Mouse (Mus musculus): Measurements from ENCODE around the gene Ccr10. TPM values are rescaled to one million over a fixed set of nuclear protein-coding genes. Genes with fewer than 3 reads are reported as not detected.

Gene Ccr10
- total RNA-seq, 2 experiments from 2014 or later: not detected

DNA sequence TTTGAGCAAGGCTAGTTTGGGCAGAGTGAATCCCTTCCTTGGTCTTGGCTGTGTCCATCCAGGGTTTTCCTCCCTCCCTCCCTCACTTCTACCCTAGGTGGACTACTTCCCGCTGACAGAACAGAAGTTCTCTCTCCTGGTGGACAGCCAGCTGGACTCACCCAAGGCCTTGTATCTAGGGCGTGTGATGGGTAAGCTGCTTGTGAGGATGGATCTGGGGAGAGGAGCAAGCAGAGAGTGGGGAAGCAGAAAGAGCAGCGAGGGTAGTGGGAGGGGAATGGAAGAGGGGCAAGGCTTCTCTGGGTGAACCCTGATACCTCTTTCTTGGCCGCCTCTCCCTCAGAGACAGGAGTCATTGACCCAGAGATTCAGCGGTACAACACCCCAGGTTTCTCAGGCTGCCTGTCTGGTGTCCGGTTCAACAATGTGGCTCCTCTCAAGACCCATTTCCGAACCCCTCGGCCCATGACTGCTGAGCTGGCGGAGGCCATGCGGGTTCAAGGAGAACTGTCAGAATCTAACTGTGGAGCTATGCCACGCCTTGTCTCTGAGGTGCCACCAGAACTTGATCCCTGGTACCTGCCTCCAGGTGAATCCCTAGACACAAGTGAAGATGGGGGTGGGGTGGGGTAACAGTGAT, 13.0 kb upstream of the Ccr10 start:
- no peak for DNase-seq

DNA sequence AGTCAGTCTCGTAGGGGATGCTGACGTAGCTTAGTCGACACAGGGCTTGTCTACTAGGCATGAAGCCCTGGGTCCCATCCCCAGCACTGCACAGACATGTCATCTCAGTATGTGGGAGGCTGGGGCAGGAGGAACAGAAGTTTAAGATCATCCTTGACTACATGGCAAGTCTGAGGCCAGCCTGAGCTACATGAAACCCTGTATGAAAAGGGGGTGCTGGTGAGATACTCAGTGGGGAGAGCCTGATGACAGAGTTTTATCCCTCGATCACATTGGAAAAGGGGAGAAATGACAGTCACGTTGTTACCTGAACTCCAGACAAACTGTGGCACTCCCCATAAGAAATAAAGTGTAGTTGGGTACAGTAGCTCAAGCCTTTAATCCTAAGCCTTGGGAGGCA, 12.3 kb upstream of the Ccr10 start:
- DNase-seq: no peak

- DNase-seq: no peak
These were observed 11.4 kb upstream of the Ccr10 start for GRCm38 (mm10) chr11:101186526-101187247.

DNA sequence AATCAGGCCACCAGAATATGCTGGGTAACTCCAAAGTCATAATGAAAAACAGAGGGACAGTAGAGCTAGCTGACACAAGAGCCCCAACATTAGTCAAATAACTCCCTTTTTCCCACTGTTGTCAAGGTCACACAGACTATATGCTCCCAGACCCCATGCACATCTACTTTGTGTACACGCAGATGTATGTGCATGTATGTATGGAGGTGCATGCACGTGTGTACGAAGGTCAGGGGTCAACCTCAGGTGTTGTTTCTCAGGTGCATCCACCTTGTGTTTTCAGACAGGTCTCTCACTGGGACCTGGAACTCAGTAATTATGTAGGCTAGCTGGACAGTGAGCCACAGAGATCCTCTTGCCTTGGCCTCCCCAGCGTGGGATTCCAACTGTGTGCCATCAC, 10.2 kb upstream of the Ccr10 start:
- no peak for DNase-seq

GRCm38 (mm10) chr11:101184984-101185383, 9.7 kb upstream of the Ccr10 start:
- no peak for DNase-seq

- no peak for DNase-seq
These were observed 7.7 kb upstream of the Ccr10 start for GRCm38 (mm10) chr11:101182771-101183517.

DNA sequence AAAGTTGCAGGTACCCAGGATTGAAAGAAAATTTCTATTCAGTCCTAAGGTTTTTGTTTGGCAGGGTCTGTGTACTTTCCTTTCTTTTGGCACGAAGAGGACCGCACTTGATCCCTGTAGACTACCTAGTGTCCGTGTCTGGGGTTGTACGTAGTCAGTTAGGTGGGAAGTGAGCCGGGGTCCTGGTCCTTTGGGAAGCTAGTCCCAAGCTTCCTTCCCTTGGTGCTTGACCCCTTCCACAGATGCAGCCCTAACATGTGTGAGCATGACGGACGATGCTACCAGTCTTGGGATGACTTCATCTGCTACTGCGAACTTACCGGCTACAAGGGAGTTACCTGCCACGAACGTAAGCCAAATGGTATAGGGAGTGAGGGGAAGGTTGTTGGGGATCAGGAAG, 6.7 kb upstream of the Ccr10 start:
- DNase-seq: no peak

DNA sequence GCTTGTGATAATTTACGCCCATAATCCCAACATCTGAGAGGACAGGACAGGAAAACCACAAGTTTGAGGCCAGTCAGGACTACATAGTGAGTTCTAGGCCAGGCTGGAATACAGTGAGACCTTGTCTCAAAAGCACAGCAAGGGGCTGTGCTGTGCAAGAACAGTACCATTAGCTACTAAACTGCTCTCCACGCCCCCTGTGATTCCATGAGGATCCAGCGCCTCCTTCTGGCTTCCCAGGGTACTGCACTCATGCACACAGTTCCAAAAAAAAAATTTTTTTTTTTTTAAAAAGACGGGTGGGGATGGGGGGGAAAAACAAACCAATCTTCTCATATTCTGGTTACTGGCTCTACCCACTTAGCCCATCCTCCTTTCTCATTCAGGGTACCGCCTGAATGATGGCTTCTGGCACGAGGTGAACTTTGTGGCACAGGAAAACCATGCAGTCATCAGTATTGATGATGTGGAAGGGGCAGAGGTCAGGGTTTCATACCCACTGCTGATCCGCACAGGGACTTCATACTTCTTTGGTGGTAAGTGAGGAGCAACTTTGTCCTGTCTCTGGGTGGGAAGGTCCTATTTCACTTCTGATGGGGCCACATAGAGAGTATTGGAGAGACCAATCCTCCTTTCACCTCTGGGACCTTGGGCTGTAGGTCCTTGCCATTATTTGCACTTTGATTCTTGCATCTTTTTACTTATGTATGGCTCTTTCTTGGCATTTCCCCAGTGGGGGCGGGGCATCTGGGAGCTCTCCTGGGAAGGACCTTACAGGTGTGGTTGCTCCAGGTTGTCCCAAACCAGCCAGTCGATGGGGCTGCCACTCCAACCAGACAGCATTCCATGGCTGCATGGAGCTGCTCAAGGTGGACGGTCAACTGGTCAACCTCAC, 5.8 kb upstream of the Ccr10 start:
- no peak for DNase-seq

GRCm38 (mm10) chr11:101180261-101180660, 5.0 kb upstream of the Ccr10 start:
- DNase-seq: no peak

- DNase-seq: no peak
These were observed 4.1 kb upstream of the Ccr10 start for GRCm38 (mm10) chr11:101179306-101179705.

DNA sequence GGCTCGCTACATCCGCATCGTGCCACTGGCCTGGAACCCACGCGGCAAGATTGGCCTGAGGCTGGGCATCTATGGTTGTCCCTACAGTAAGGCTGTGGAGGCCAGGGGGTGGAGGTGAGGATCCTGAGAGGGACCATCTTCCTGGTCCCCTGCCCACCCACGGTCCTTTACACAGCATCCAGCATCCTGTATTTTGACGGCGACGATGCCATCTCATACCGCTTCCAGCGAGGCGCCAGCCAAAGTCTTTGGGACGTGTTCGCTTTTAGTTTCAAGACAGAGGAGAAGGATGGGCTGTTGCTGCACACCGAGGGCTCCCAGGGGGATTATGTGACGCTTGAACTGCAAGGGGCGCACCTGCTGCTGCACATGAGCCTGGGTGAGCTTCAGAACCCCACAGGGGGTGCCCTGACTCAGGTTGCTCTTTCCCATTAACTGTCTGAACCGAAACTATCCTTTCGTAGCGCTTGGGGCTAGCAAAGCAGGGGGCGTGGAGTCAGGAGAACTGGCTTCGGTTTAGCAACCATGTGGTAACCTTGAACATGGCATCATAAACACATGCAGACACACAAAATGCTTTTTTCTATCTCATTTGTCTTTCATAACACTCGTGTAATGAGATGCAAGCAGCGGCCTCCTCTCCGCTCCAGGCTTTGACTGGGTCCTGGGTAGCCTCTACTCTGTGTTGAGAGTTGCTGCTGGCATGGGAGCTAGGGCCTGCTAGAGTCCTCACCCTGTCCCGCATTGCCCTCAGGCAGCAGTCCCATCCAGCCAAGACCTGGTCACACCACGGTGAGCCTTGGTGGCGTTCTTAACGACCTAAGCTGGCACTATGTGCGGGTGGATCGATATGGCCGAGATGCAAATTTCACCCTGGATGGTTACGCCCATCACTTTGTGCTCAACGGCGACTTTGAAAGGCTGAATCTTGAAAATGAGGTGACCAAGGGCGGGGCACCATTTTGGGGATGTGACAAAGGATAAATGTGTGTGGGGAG, 3.1 kb upstream of the Ccr10 start:
- no peak for DNase-seq

DNA sequence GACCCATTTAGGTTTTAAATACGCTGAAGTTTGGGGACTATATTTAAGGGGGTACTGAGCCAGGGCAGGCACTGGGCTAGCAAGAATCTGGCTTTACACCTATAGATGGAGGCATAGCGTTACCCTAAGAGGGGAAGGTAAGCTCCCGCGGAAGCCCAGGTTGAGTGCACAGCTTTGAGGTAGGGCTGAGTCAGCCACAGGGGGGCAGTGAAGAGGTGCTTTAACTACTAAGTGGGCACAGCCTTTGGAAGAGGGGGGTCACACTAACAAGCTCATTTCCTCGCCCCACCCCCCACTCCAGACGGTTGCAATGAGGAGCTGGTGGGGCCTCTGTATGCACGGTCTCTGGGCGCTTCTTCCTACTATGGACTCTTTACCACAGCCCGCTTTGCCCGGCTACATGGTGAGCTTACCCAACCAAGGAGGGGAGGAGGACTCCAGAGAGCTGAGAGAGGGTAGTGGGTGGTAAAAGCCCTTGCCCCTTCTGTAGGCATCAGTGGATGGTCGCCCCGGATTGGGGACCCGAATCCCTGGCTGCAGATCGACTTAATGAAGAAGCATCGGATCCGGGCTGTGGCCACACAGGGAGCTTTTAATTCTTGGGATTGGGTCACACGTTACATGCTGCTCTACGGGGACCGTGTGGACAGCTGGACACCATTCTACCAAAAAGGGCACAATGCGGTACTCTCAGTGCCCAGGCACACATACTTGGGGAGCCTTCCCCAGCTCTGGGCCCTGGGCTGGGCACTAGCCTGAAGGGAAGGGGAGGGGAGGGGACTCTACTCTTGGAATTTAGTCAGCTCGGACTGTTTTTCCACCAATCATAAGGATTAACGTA, 1.9 kb upstream of the Ccr10 start:
- DNase-seq: no peak

- no peak for DNase-seq
These were observed 961 bp upstream of the Ccr10 start for GRCm38 (mm10) chr11:101176117-101176691.

GRCm38 (mm10) chr11:101175636-101176116, 433 bp upstream of the Ccr10 start:
- DNase-seq: no peak

- DNase-seq: no peak
These were observed 876 bp downstream of the Ccr10 start for GRCm38 (mm10) chr11:101174389-101174745.

GRCm38 (mm10) chr11:101173631-101174388, 1.4 kb downstream of the Ccr10 start:
- peak; percentile 87 for DNase-seq

DNA sequence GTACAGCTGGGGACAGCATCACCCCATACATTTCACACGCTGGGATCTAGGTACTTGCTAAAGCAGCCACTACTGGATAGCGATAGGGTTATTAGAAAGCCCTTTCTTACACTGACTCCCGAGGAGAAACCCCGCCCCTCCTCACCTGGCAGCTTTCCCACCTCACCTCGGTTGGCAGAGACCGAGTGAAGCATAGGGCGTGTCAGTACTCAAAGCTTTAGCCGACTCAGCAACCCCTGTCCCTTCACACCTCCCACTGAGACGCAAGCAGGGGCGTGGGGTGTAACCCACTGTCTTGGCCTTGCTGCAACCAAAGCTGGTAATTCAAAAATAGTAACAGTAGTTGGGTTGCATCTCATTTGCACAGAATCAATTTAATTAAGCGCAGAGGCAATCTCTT, 2.1 kb downstream of the Ccr10 start:
- no peak for DNase-seq

DNA sequence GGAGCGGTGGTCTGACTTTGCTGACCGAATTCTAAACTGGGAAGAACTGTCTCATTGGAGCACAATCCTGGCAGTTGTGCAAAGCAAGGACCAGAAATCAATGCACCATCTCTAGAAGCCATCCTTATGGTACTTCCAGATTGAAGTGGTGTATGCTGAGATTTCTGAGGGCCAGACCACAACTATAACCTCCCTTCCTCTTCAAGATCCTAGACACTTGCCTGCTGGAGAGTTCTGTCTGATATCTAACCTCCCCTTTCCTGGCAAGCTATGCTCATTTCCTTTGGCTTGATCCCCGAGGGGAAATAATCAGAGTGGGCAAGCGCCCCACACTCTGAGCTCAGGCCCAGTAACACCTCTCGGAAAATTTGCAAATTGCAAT, 2.8 kb downstream of the Ccr10 start:
- DNase-seq: no peak

Measured in gastrocnemius, postnatal 25 days (tissue).